Mouse (Mus musculus): ENCODE measurements at regions not wholly inside any gene's neighbourhood (a gene's known extent, or its start where the extent isn't known, plus 50 kb on each side); places are given as distances from the start of the nearest gene placed in this dataset.

GRCm38 (mm10) chr11:114238316-114238715 lies 171.5 kb upstream of the Sdk2 start:
- no peak for TF ChIP-seq CTCF (IDR thresholded peaks at IDR 0.05; ENCODE audit: low read depth, low read length)
- no peak for TF ChIP-seq TAL1 (conservative IDR thresholded peaks at IDR 0.05; ENCODE audit: low read depth, low read length)
- no peak for TF ChIP-seq GATA2 (IDR thresholded peaks at IDR 0.05; ENCODE audit: borderline replicate concordance, low read depth, low read length)
- no peak for TF ChIP-seq GATA1 (IDR thresholded peaks at IDR 0.05; ENCODE audit: borderline replicate concordance, low read length)
- TF ChIP-seq POLR2AphosphoS5 (IDR thresholded peaks at IDR 0.05; ENCODE audit: insufficient replicate concordance, low read depth, low read length), result no peak

All from G1E (cell line).